Mouse (Mus musculus) midbrain, embryonic 14.5 days (tissue): ENCODE measurements at regions not wholly inside any gene's neighbourhood (a gene's known extent, or its start where the extent isn't known, plus 50 kb on each side); places are given as distances from the start of the nearest gene placed in this dataset.

Experiments used
- ATAC-seq: fragments of 200-750 bp; cut with Nextera tagmentation; 2 replicates; pipeline ENCODE4 v1.8.0; 2017; ENCODE audit warnings: moderate number of reproducible peaks, moderate library complexity; ENCODE audit not compliant: low FRiP score, low TSS enrichment
- DNase-seq: peaks from one replicate; pipeline ENCODE4 v3.0.0-alpha.2; 2015
- H3K27ac ChIP-seq: fragments of 300-500 bp; sonication (generic); replicated peaks from 2 replicates; pipeline ENCODE4 v1.5.1; 2014; ENCODE audit warnings: mild to moderate bottlenecking, low read depth, low read length, moderate library complexity
- H3K27me3 ChIP-seq: fragments of 300-500 bp; sonication (generic); 2 replicates; pipeline ENCODE4 v1.6.1; 2014; ENCODE audit warnings: low read length, control low read depth, mixed read lengths; ENCODE audit not compliant: control insufficient read depth, insufficient read depth
- H3K36me3 ChIP-seq: fragments of 300-500 bp; sonication (generic); 2 replicates; pipeline ENCODE4 v1.6.1; 2014; ENCODE audit warnings: low read length, control low read depth; ENCODE audit not compliant: control insufficient read depth, insufficient read depth
- H3K4me1 ChIP-seq: fragments of 300-500 bp; sonication (generic); 2 replicates; pipeline ENCODE4 v1.6.1; 2014; ENCODE audit warnings: mild to moderate bottlenecking, antibody characterized with exemption, low read length, control low read depth; ENCODE audit not compliant: control insufficient read depth, insufficient read depth
- H3K4me2 ChIP-seq: fragments of 300-500 bp; sonication (generic); 2 replicates; pipeline ENCODE4 v1.6.1; 2014; ENCODE audit warnings: mild to moderate bottlenecking, low read length, moderate library complexity
- H3K4me3 ChIP-seq: fragments of 300-500 bp; sonication (generic); replicated peaks from 2 replicates; pipeline ENCODE4 v1.5.1; 2014; ENCODE audit warnings: low read depth, low read length
- H3K9ac ChIP-seq: fragments of 300-500 bp; sonication (generic); replicated peaks from 2 replicates; pipeline ENCODE4 v1.6.1; 2014; ENCODE audit warnings: mild to moderate bottlenecking, low read length, moderate library complexity
- H3K9me3 ChIP-seq: fragments of 300-500 bp; sonication (generic); 2 replicates; pipeline ENCODE4 v1.6.1; 2016; ENCODE audit warnings: low read length, control low read depth, mixed read lengths; ENCODE audit not compliant: control insufficient read depth
- WGBS: fragments of 180-500 bp; shearing (Covaris S2); extraction: QIAGEN DNeasy Blood & Tissue Kit; methylation state at CpG from one replicate; pipeline ENCODE4 v1.1.7; 2014; 5-methylcytosine and 5-hydroxymethylcytosine counted together

DNA sequence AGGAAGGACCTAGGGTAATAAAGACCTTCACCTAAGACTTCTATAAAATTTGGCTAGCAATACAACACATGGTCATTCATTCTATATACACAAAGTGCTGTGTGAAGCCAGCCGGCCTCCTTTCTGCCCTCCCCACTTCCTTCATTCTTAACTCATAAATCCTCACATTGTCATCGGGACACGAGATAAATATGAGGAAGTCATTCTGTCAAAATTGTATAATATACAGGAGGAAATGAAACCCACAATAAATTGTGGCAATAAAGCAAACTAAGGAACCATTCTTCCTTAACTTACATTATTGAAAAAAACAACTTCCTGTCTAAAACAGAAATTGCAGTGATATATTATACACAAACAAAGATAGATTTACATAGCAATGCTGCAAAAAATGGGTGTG, 275.9 kb upstream of the Trib2 start:
- 93% methylated on average over 3 of the region's 3 CpGs for WGBS
- Histone ChIP-seq H3K4me3 (no peak overlapping the region), H3K9ac (no peak overlapping the region), H3K4me1 (peaks cover 3% of the 10 kb centered on the region; the same call in 1 of the 2 replicates), H3K27ac (no peak overlapping the region), H3K4me2 (no peak overlapping the region), H3K36me3 (no peaks in the 10 kb centered on the region), H3K9me3 (no peaks in the 10 kb centered on the region), H3K27me3 (no peaks in the 10 kb centered on the region)
- DNase-seq (no peak), ATAC-seq (no peak)

DNA sequence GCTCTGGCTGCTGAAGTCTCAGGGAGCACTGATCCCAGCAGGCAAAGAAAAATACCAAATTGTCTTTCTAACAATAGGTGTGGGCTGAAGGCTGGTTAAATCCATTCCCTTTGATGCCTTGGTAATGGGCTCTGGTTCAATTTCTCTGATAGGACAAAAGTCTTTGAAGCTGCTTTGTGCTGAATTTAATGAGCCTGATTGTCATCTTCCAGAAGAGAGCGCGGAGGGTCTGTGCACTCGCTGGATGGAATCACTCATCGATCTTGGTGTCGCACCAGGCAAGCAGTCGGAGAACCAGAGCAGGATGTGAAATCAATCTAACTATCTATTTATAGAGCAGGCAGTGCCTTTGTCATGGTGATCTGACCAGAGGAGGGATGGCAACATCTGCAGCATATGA, 274.6 kb upstream of the Trib2 start:
- Histone ChIP-seq H3K27ac (peak overlapping the region; percentile 38), H3K4me2 (peak overlapping the region; percentile 3; the same call in 1 of the 2 replicates), H3K36me3 (no peaks in the 10 kb centered on the region), H3K9ac (no peak overlapping the region), H3K4me1 (peaks cover 3% of the 10 kb centered on the region; the same call in 1 of the 2 replicates), H3K9me3 (no peaks in the 10 kb centered on the region), H3K4me3 (no peak overlapping the region), H3K27me3 (no peaks in the 10 kb centered on the region)
- peak; percentile 42; the same call in 1 of the 2 replicates for ATAC-seq
- WGBS: 3% methylated on average over 6 of the region's 6 CpGs
- peak; percentile 64 for DNase-seq

DNA sequence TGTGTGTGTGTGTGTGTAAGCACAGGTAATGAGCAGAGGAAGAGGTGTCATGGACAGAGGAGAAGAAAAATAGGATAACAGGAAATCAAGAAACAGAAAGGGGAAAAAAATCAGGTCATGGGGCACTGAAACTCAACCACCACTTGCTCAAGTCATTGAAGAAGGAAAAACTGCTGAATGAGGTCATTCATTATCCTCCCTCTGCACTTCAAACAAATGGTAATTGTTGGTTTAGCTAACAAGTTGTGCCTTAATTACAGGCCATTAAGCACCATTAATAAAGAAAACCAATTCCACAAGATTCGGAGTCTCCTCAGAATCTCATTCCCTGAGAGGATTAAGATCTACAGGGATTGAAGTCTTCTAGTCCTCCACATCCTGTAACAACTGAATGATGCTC, 266.5 kb upstream of the Trib2 start:
- DNase-seq (no peak), ATAC-seq (no peak)
- WGBS: 65% methylated on average over 1 of the region's 1 CpGs
- Histone ChIP-seq H3K9ac (no peak overlapping the region), H3K9me3 (no peaks in the 10 kb centered on the region), H3K27me3 (no peaks in the 10 kb centered on the region), H3K4me2 (no peak overlapping the region), H3K4me1 (no peaks in the 10 kb centered on the region), H3K27ac (no peak overlapping the region), H3K4me3 (no peak overlapping the region), H3K36me3 (no peaks in the 10 kb centered on the region)

DNA sequence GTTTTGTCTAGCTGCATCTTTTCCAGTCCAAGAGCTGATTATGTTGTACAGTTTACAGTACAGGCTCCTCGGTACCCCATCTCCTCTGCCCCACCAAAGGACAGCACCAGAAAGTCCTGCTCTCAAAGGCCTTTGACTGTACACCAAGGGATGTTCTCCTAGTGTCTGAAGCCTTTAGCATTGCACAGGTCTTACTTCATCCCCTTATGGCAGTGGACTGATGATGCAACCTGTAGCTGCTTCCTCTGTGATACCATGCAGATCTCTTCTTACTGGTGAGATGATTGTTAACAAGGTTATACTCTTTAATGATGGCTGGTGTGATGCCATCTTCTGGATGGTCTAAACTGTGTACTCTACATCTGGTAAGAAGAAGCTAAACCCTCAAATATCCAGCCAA, 260.5 kb upstream of the Trib2 start:
- no peak overlapping the region for H3K27ac ChIP-seq
- DNase-seq (no peak), ATAC-seq (no peak)
- H3K4me3 ChIP-seq: no peak overlapping the region
- no peaks in the 10 kb centered on the region for H3K27me3 ChIP-seq
- H3K4me1 ChIP-seq: no peaks in the 10 kb centered on the region
- no peak overlapping the region for H3K4me2 ChIP-seq
- no peaks in the 10 kb centered on the region for H3K36me3 ChIP-seq
- no peak overlapping the region for H3K9ac ChIP-seq
- WGBS: 91% methylated on average over 1 of the region's 1 CpGs
- H3K9me3 ChIP-seq: no peaks in the 10 kb centered on the region

DNA sequence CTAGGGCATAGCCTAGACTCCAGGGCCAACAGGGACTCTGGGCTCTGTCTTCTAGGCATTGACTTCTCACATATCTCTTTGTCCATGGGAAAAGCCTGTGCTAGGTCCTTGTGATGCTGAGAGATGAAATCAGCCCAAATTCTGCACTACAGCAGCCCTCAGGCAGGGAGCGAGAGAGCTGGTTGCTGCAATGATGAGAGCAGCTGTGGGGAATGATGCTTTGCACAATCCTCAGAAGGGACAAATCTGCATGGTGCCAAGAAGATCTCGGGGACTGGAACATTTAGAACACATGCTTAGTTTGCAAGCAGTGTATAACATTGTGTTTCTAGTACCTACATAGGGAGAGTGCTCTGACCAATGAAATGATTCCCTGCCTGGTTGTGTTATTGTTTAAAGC, 259.2 kb upstream of the Trib2 start:
- 86% methylated on average over 2 of the region's 2 CpGs for WGBS
- Histone ChIP-seq H3K27me3 (no peaks in the 10 kb centered on the region), H3K9me3 (no peaks in the 10 kb centered on the region), H3K4me3 (no peak overlapping the region), H3K4me2 (no peak overlapping the region), H3K36me3 (no peaks in the 10 kb centered on the region), H3K4me1 (no peaks in the 10 kb centered on the region), H3K9ac (no peak overlapping the region), H3K27ac (no peak overlapping the region)
- no peak for DNase-seq
- ATAC-seq: no peak

DNA sequence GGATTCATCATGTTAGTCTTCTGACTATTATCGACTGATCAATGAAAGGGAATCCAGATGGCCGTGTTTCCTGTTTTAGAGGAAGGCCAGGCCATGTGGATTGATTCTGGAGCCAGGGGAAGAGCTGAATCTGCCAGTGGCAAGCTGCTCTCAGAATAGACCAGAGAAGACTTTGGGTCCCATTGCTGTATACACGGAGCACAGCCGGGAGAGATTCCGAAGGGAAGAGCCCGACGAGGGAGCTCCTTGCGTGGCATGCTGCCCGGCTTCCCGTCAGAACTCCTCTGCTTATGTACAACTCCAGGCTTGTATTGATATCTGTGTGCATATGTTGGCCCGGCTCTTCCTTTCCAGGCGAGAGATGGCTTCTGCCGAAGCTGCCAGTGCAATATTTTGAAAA, 252.2 kb upstream of the Trib2 start:
- no peak overlapping the region for H3K9ac ChIP-seq
- no peaks in the 10 kb centered on the region for H3K27me3 ChIP-seq
- H3K4me2 ChIP-seq: no peak overlapping the region
- no peaks in the 10 kb centered on the region for H3K36me3 ChIP-seq
- no peaks in the 10 kb centered on the region for H3K9me3 ChIP-seq
- no peak overlapping the region for H3K4me3 ChIP-seq
- no peak for ATAC-seq
- no peak for DNase-seq
- WGBS: 93% methylated on average over 13 of the region's 13 CpGs
- no peaks in the 10 kb centered on the region for H3K4me1 ChIP-seq
- H3K27ac ChIP-seq: no peak overlapping the region

DNA sequence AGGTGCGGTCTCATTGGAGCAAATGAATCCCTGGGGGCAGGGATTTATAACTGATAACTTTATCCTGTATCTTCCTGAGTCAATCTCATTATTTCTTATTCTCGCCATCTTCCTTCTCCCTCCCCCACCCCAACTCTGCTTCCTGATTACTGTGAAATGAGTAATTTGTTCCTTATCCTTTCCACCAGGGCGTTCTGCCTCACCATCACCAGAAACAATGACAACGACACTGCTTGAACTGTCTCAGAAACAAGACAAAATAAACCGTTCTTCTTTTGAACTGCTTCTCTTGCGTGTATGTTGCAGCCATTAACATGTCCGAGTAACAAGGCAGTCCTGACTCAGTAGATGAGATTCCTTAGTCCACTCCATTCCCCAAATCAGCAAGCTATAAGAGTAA, 246.0 kb upstream of the Trib2 start:
- ATAC-seq (no peak), DNase-seq (no peak)
- 89% methylated on average over 7 of the region's 7 CpGs for WGBS
- no peaks in the 10 kb centered on the region for H3K4me1 ChIP-seq
- H3K4me3 ChIP-seq: no peak overlapping the region
- no peak overlapping the region for H3K9ac ChIP-seq
- no peaks in the 10 kb centered on the region for H3K9me3 ChIP-seq
- H3K36me3 ChIP-seq: no peaks in the 10 kb centered on the region
- no peak overlapping the region for H3K27ac ChIP-seq
- H3K4me2 ChIP-seq: no peak overlapping the region
- no peaks in the 10 kb centered on the region for H3K27me3 ChIP-seq

DNA sequence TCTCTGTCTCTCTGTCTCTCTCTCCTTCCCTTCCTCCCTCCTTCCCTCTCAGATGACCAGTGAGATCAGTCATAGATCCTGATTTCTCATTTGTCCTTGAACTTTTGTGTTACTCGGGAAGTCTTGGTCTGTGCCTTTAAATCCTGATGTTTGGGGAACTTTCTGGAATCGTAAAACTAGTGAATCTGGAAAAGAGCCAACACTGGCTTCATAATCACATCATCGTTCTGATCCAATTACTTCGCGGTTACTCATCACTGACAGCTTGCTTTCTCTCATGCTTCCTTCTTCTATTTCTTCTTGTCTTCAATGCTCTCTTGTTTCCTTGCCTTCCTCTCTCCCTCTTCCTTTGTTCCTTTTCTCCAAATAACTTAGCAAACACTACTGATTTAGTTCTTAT, 243.7 kb upstream of the Trib2 start:
- ATAC-seq (no peak), DNase-seq (no peak)
- 78% methylated on average over 5 of the region's 5 CpGs for WGBS
- no peaks in the 10 kb centered on the region for H3K27me3 ChIP-seq
- no peak overlapping the region for H3K27ac ChIP-seq
- no peaks in the 10 kb centered on the region for H3K36me3 ChIP-seq
- H3K4me3 ChIP-seq: no peak overlapping the region
- H3K4me1 ChIP-seq: no peaks in the 10 kb centered on the region
- H3K9ac ChIP-seq: no peak overlapping the region
- no peaks in the 10 kb centered on the region for H3K9me3 ChIP-seq
- no peak overlapping the region for H3K4me2 ChIP-seq

DNA sequence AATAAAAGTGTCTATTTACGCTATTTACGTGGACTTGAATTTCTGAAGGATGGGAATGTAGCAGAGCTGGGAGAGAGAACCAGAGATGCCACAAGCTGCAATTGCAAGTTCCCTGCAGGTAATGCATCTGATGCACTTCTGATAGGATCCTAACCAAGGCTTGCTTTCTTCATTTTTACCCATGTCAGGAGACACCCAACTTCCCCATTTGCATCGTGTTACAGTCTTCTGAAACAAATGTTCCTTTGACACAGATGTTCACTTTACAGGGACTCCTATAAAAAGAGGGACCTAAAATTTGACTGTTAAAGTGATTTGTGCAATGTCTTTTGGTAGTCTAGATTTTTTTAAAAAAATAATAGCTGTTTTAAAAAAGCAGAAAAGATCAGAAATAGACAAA, 241.5 kb upstream of the Trib2 start:
- no peak for DNase-seq
- H3K9ac ChIP-seq: no peak overlapping the region
- no peaks in the 10 kb centered on the region for H3K9me3 ChIP-seq
- H3K4me3 ChIP-seq: no peak overlapping the region
- 93% methylated on average over 3 of the region's 3 CpGs for WGBS
- H3K36me3 ChIP-seq: no peaks in the 10 kb centered on the region
- H3K27me3 ChIP-seq: no peaks in the 10 kb centered on the region
- no peak overlapping the region for H3K27ac ChIP-seq
- H3K4me2 ChIP-seq: no peak overlapping the region
- H3K4me1 ChIP-seq: no peaks in the 10 kb centered on the region
- no peak for ATAC-seq
